8 mouse cellular contexts compared by ENCODE assay signal in genomic region chr3:96696198-96696765, GRCm38 (mm10). TPM values are rescaled to one million over a fixed set of nuclear protein-coding genes. Genes with fewer than 3 reads are reported as not detected.
DNase-seq lines count a peak whose midpoint lies in the region; ATAC-seq lines count a peak whose summit lies in the region.

Gene Pias3 (plus strand): TSS chr3:96696384.

- H3K27me3 ChIP-seq in embryonic facial prominence, embryonic 14.5 days (replicated peaks; ENCODE audit: control insufficient read depth, insufficient read depth, low read length) = no peaks in the 10 kb centered on the region
- H3K27me3 ChIP-seq in heart, embryonic 10.5 days (ENCODE audit: insufficient read depth, poor library complexity, severe bottlenecking) = no peaks in the 10 kb centered on the region
- H3K27me3 ChIP-seq in kidney, embryonic 15.5 days = no peaks in the 10 kb centered on the region
- peaks cover 3% of the 10 kb centered on the region; the same call in 1 of the 2 replicates for H3K27me3 ChIP-seq in liver, embryonic 13.5 days
- no peaks in the 10 kb centered on the region for H3K27me3 ChIP-seq in stomach, embryonic 15.5 days (replicated peaks)

- H3K4me1 ChIP-seq in embryonic facial prominence, embryonic 14.5 days (ENCODE audit: control insufficient read depth, insufficient read depth, low read length) = peaks cover 13% of the 10 kb centered on the region; the same call in 1 of the 2 replicates
- peaks cover 45% of the 10 kb centered on the region for H3K4me1 ChIP-seq in heart, embryonic 10.5 days
- peaks cover 41% of the 10 kb centered on the region for H3K4me1 ChIP-seq in kidney, embryonic 15.5 days
- peaks cover 19% of the 10 kb centered on the region for H3K4me1 ChIP-seq in liver, embryonic 13.5 days (replicated peaks)
- peaks cover 21% of the 10 kb centered on the region for H3K4me1 ChIP-seq in stomach, embryonic 15.5 days

- peak; percentile 89 for DNase-seq in A20 (ENCODE audit: low read depth, low spot score)
- DNase-seq in adrenal gland, postnatal 4 days (ENCODE audit: low spot score in 2 of 2) = peak; percentile 64 to 74
- peak; percentile 95 for DNase-seq in embryonic facial prominence, embryonic 14.5 days (ENCODE audit: low spot score)
- peak; percentile 94 for DNase-seq in heart, embryonic 10.5 days (ENCODE audit: low spot score)
- DNase-seq in liver, embryonic 13.5 days = peak; percentile 77
- DNase-seq in natural killer cell, adult 2 months (ENCODE audit: low spot score in 2 of 2) = peak; percentile 52 to 58

- peak within 1 kb of the TSS; percentile 76 for H3K4me3 ChIP-seq in embryonic facial prominence, embryonic 14.5 days (ENCODE audit: low read depth, low read length)
- H3K4me3 ChIP-seq in heart, embryonic 10.5 days = peak within 1 kb of the TSS; percentile 93
- H3K4me3 ChIP-seq in kidney, embryonic 15.5 days (replicated peaks) = peak within 1 kb of the TSS; percentile 80
- H3K4me3 ChIP-seq in liver, embryonic 13.5 days (replicated peaks) = peak within 1 kb of the TSS; percentile 85
- H3K4me3 ChIP-seq in stomach, embryonic 15.5 days (replicated peaks) = peak within 1 kb of the TSS; percentile 87

- H3K27ac ChIP-seq in embryonic facial prominence, embryonic 14.5 days (replicated peaks; ENCODE audit: low read depth, low read length) = peak within 1 kb of the TSS; percentile 93
- peak within 1 kb of the TSS; percentile 98 for H3K27ac ChIP-seq in heart, embryonic 10.5 days
- peak within 1 kb of the TSS; percentile 96 for H3K27ac ChIP-seq in kidney, embryonic 15.5 days
- peak within 1 kb of the TSS; percentile 84 for H3K27ac ChIP-seq in liver, embryonic 13.5 days
- H3K27ac ChIP-seq in stomach, embryonic 15.5 days = peak within 1 kb of the TSS; percentile 95

- H3K4me2 ChIP-seq in embryonic facial prominence, embryonic 14.5 days (ENCODE audit: low read depth, low read length) = peak within 1 kb of the TSS; percentile 85
- H3K4me2 ChIP-seq in kidney, embryonic 15.5 days = peak within 1 kb of the TSS; percentile 82
- peak within 1 kb of the TSS; percentile 97 for H3K4me2 ChIP-seq in liver, embryonic 13.5 days
- peak within 1 kb of the TSS; percentile 87 for H3K4me2 ChIP-seq in stomach, embryonic 15.5 days

- whole genome bisulfite sequencing in embryonic facial prominence, embryonic 14.5 days = under 1% methylated on average over 32 of the region's 35 CpGs
- WGBS in heart, embryonic 10.5 days = under 1% methylated on average over 35 of the region's 35 CpGs
- 0% methylated on average over 35 of the region's 35 CpGs for WGBS in kidney, embryonic 15.5 days
- WGBS in liver, embryonic 13.5 days (ENCODE audit: insufficient replicate concordance) = under 1% methylated on average over 35 of the region's 35 CpGs
- WGBS in stomach, embryonic 15.5 days = 0% methylated on average over 35 of the region's 35 CpGs

- H3K36me3 ChIP-seq in embryonic facial prominence, embryonic 14.5 days (ENCODE audit: control insufficient read depth, insufficient read depth, low read length) = peaks cover 20% of the 10 kb centered on the region
- peaks cover 23% of the 10 kb centered on the region for H3K36me3 ChIP-seq in heart, embryonic 10.5 days
- H3K36me3 ChIP-seq in kidney, embryonic 15.5 days = peaks cover 18% of the 10 kb centered on the region
- H3K36me3 ChIP-seq in liver, embryonic 13.5 days = peaks cover 8% of the 10 kb centered on the region; the same call in 1 of the 2 replicates
- peaks cover 13% of the 10 kb centered on the region; the same call in 1 of the 2 replicates for H3K36me3 ChIP-seq in stomach, embryonic 15.5 days

- H3K9me3 ChIP-seq in embryonic facial prominence, embryonic 14.5 days (ENCODE audit: control insufficient read depth, low read length) = no peaks in the 10 kb centered on the region
- H3K9me3 ChIP-seq in heart, embryonic 10.5 days = no peaks in the 10 kb centered on the region
- no peaks in the 10 kb centered on the region for H3K9me3 ChIP-seq in kidney, embryonic 15.5 days (replicated peaks)
- H3K9me3 ChIP-seq in liver, embryonic 13.5 days (replicated peaks) = no peaks in the 10 kb centered on the region
- H3K9me3 ChIP-seq in stomach, embryonic 15.5 days = no peaks in the 10 kb centered on the region

- ATAC-seq in embryonic facial prominence, embryonic 14.5 days (ENCODE audit: low read depth) = peak; percentile 88
- ATAC-seq in kidney, embryonic 15.5 days (replicated peaks; ENCODE audit: low FRiP score) = peak; percentile 90
- ATAC-seq in liver, embryonic 13.5 days (ENCODE audit: low read depth) = peak; percentile 81
- ATAC-seq in stomach, embryonic 15.5 days (ENCODE audit: insufficient read depth, low FRiP score, low read depth) = peak; percentile 91

- H3K9ac ChIP-seq in embryonic facial prominence, embryonic 14.5 days (ENCODE audit: low read depth, low read length) = peak within 1 kb of the TSS; percentile 82
- peak within 1 kb of the TSS; percentile 80 for H3K9ac ChIP-seq in kidney, embryonic 15.5 days
- H3K9ac ChIP-seq in liver, embryonic 13.5 days = peak within 1 kb of the TSS; percentile 84
- peak within 1 kb of the TSS; percentile 72 for H3K9ac ChIP-seq in stomach, embryonic 15.5 days

RNA-seq across cellular contexts. Expression of gene Pias3, which starts in this region (rescaled TPM):
- total RNA-seq in adrenal gland, postnatal 4 days (2021) = 10 to 100 TPM; 50.1 to 55.1 TPM
- polyA plus RNA-seq in embryonic facial prominence, embryonic 14.5 days (2014; fragmentation: Nextera tagmentation; extraction: Ambion mirVana) = 45.1 and 48.9 TPM in 2 replicates
- polyA plus RNA-seq in heart, embryonic 10.5 days (2016; fragmentation: Nextera tagmentation; extraction: Ambion mirVana) = 41.8 and 43.4 TPM in 2 replicates
- polyA plus RNA-seq in kidney, embryonic 15.5 days (2015; fragmentation: Nextera tagmentation; extraction: Ambion mirVana) = 61.9 and 73.0 TPM in 2 replicates
- polyA plus RNA-seq in liver, embryonic 13.5 days (2015; fragmentation: Nextera tagmentation; extraction: Ambion mirVana) = 6.1 and 8.5 TPM in 2 replicates
- 49.3 and 51.9 TPM in 2 replicates for polyA plus RNA-seq in stomach, embryonic 15.5 days (2015; fragmentation: Nextera tagmentation; extraction: Ambion mirVana)

Comparison
In these comparisons a context has a peak if more than half of its experiments do, and no peak if none do; other contexts are left out.
1. Peak in every context shown above with its lines: DNase-seq, ATAC-seq, H3K4me3 ChIP-seq and H3K27ac ChIP-seq.